9 mouse cellular contexts compared by ENCODE assay signal in the genomic region with DNA sequence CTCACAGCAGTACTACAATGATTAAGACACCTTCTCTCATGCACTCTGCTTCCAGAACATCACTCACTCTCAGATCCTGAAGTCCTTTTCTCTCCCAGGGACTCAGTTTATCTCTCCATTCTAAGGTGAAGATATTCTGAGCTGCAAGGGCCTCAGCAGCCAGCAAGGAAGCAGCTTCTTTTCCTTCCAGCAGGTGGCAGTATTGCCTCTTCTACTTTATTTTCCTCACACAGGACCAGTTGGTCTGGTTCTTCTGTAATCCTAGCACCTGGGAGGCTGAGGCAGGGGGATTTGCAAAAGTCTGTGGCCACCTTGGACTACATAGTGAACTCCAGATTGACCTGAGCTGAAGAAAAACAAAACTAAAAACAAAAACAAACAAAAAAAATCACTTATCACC. TPM values are rescaled to one million over a fixed set of nuclear protein-coding genes. Genes with fewer than 3 reads are reported as not detected.
DNase-seq lines count a peak whose midpoint lies in the region; ATAC-seq lines count a peak whose summit lies in the region.
"Had no signal": no experiment of that assay in that cellular context is flagged by ENCODE, and none has a peak within 500 bp of the region (broad histone marks: within the 10 kb centered on the region; RNA-seq: fewer than 3 reads in every experiment).

No protein-coding gene starts in this region.

- peaks cover 45% of the 10 kb centered on the region for H3K27me3 ChIP-seq in heart, embryonic 12.5 days (replicated peaks)

- H3K4me1 ChIP-seq in heart, embryonic 12.5 days (replicated peaks), result no peaks in the 10 kb centered on the region
- H3K4me1 ChIP-seq: limb, embryonic 15.5 days had no signal

- no peaks in the 10 kb centered on the region for H3K9me3 ChIP-seq in heart, embryonic 12.5 days (replicated peaks)
- H3K9me3 ChIP-seq: limb, embryonic 15.5 days had no signal

- H3K4me2 ChIP-seq in heart, embryonic 12.5 days, result no peak overlapping the region
- H3K4me2 ChIP-seq: limb, embryonic 15.5 days had no signal

- no peak for ATAC-seq in heart, embryonic 12.5 days (ENCODE audit: insufficient number of reproducible peaks, low FRiP score)

- H3K36me3 ChIP-seq in heart, embryonic 12.5 days, result 0 out of 2 replicates have a peak, but pooled peaks cover 1% of the 10 kb centered on the region
- H3K36me3 ChIP-seq: limb, embryonic 15.5 days had no signal

- H3K9ac ChIP-seq in heart, embryonic 12.5 days, result no peak overlapping the region
- H3K9ac ChIP-seq: limb, embryonic 15.5 days had no signal

- no peak overlapping the region for H3K4me3 ChIP-seq in heart, embryonic 12.5 days
- H3K4me3 ChIP-seq: limb, embryonic 15.5 days had no signal

- H3K27ac ChIP-seq in heart, embryonic 12.5 days (ENCODE audit: poor library complexity, severe bottlenecking), result no peak overlapping the region
- H3K27ac ChIP-seq: limb, embryonic 15.5 days had no signal

- intact Hi-C loops in heart, postnatal 10 days (cut with DNase I), result loop anchor here (1.0 kb wide), 1 partner anchor 21 kb away; no protein-coding TSS in a partner anchor
- intact Hi-C loops in heart, postnatal 36 days (cut with DNase I), result loop anchor here (1.0 kb wide), 1 partner anchor 21 kb away; no protein-coding TSS in a partner anchor
- intact Hi-C loops in gastrocnemius, postnatal 36 days (cut with DNase I), result loop anchor here (1.0 kb wide), 1 partner anchor 21 kb away; no protein-coding TSS in a partner anchor

- peak; percentile 51 to 76 for DNase-seq in heart, postnatal 10 days
- peak; percentile 17 for DNase-seq in urinary bladder, postnatal 14 days (ENCODE audit: low spot score)
- DNase-seq in urinary bladder, postnatal 10 days (ENCODE audit: low spot score), result no peak
- DNase-seq in c-Kit-positive CD71-positive TER-119-negative erythroid progenitor cells, embryonic 14.5 days (ENCODE audit: low read depth), result peak; percentile 34
- peak; percentile 32 to 48 for DNase-seq in heart, postnatal 36 days
- DNase-seq in lung, postnatal 14 days, result peak; percentile 57
- no peak for DNase-seq in gastrocnemius, postnatal 36 days

RNA-seq across cellular contexts. Expression of a gene that starts 8.3 kb away (rescaled TPM):
- total RNA-seq in heart, postnatal 10 days (2021), result under 1 TPM; 0.10 to 0.24 TPM
- 0.08 and 0.13 TPM in 2 replicates for polyA plus RNA-seq in heart, embryonic 12.5 days (2016; fragmentation: Nextera tagmentation; extraction: Ambion mirVana)
- not detected for total RNA-seq in heart, postnatal 36 days (2021)
- total RNA-seq in gastrocnemius, postnatal 36 days (2021), result under 1 TPM in 1 of 2 experiments, not detected in 1; 0.07 TPM
- polyA plus RNA-seq: limb, embryonic 15.5 days had no signal

RNA-seq across cellular contexts. Expression of a gene that starts 19.8 kb away (rescaled TPM):
- total RNA-seq in heart, postnatal 10 days (2021), result 10 to 100 TPM; 62.0 to 67.0 TPM
- polyA plus RNA-seq in heart, embryonic 12.5 days (2016; fragmentation: Nextera tagmentation; extraction: Ambion mirVana), result 104 and 110 TPM in 2 replicates
- 10 to 100 TPM; 69.1 to 69.9 TPM for total RNA-seq in heart, postnatal 36 days (2021)
- total RNA-seq in gastrocnemius, postnatal 36 days (2021), result 10 to 100 TPM; 56.3 to 58.7 TPM

RNA-seq across cellular contexts. Expression of a gene that starts 38.8 kb away (rescaled TPM):
- total RNA-seq in heart, postnatal 10 days (2021), result under 1 TPM; 0.53 to 0.94 TPM
- polyA plus RNA-seq in heart, embryonic 12.5 days (2016; fragmentation: Nextera tagmentation; extraction: Ambion mirVana), result 0.46 and 0.92 TPM in 2 replicates
- total RNA-seq in heart, postnatal 36 days (2021), result 1 to 10 TPM; 1.6 to 3.3 TPM
- 1 to 10 TPM; 1.3 to 1.4 TPM for total RNA-seq in gastrocnemius, postnatal 36 days (2021)

RNA-seq across cellular contexts. Expression of a gene that starts 41.9 kb away (rescaled TPM):
- 10 to 100 TPM; 21.2 to 23.9 TPM for total RNA-seq in heart, postnatal 10 days (2021)
- 8.7 and 9.9 TPM in 2 replicates for polyA plus RNA-seq in heart, embryonic 12.5 days (2016; fragmentation: Nextera tagmentation; extraction: Ambion mirVana)
- 10 to 100 TPM; 12.7 to 13.2 TPM for total RNA-seq in heart, postnatal 36 days (2021)
- 1 to 10 TPM; 5.9 to 6.9 TPM for total RNA-seq in gastrocnemius, postnatal 36 days (2021)

RNA-seq across cellular contexts. Expression of a gene that starts 53.7 kb away (rescaled TPM):
- total RNA-seq in heart, postnatal 10 days (2021), result 10 to 100 TPM; 37.4 to 38.2 TPM
- polyA plus RNA-seq in heart, embryonic 12.5 days (2016; fragmentation: Nextera tagmentation; extraction: Ambion mirVana), result 108 and 110 TPM in 2 replicates
- 10 to 100 TPM; 17.4 to 21.3 TPM for total RNA-seq in heart, postnatal 36 days (2021)
- 10 to 100 TPM; 16.5 to 17.5 TPM for total RNA-seq in gastrocnemius, postnatal 36 days (2021)

Comparison
In these comparisons a context has a peak if more than half of its experiments do, and no peak if none do; other contexts are left out.
1. DNase-seq: peak in heart, postnatal 10 days (2 of 2), urinary bladder, postnatal 14 days (single experiment), c-Kit-positive CD71-positive TER-119-negative erythroid progenitor cells, embryonic 14.5 days (single experiment), heart, postnatal 36 days (2 of 2) and lung, postnatal 14 days (single experiment); none in urinary bladder, postnatal 10 days (single experiment) and gastrocnemius, postnatal 36 days (0 of 2).